Mouse (Mus musculus) spleen, adult 2 months (tissue): ENCODE data around the gene Sema4c. TPM values are rescaled to one million over a fixed set of nuclear protein-coding genes. Genes with fewer than 3 reads are reported as not detected.

Experiments used
- DNase-seq, 2 experiments: peaks; one replicate each; pipeline versions ENCODE4 v3.0.0 to v3.0.0-alpha.2; 2012 to 2021; ENCODE audit warnings: low spot score in 2 of 2, low read depth in 1 of 2
- H3K27ac ChIP-seq: fragments of 200-500 bp; 2 replicates; pipeline ENCODE4 v1.5.1; 2012; ENCODE audit warnings: low read length, inconsistent platforms; ENCODE audit not compliant: insufficient read depth
- H3K27me3 ChIP-seq: fragments of 200-500 bp; 2 replicates; pipeline ENCODE4 v1.6.1; 2012; ENCODE audit warnings: mild to moderate bottlenecking, moderate library complexity, low read length, inconsistent platforms; ENCODE audit not compliant: control insufficient read depth, insufficient read depth
- H3K36me3 ChIP-seq: fragments of 200-500 bp; 2 replicates; pipeline ENCODE4 v1.6.1; 2012; ENCODE audit warnings: mild to moderate bottlenecking, low read length, inconsistent platforms; ENCODE audit not compliant: control insufficient read depth, insufficient read depth
- H3K4me1 ChIP-seq: fragments of 200-500 bp; 2 replicates; pipeline ENCODE4 v1.6.1; 2011; ENCODE audit warnings: inconsistent platforms; ENCODE audit not compliant: control insufficient read depth, insufficient read depth, insufficient read length
- H3K4me3 ChIP-seq: fragments of 200-500 bp; 2 replicates; pipeline ENCODE4 v1.5.1; 2011; ENCODE audit warnings: mild to moderate bottlenecking, inconsistent platforms; ENCODE audit not compliant: insufficient read depth, insufficient read length; ENCODE audit errors: extremely low read depth
- CTCF ChIP-seq: fragments of 200-500 bp; IDR thresholded peaks from 2 replicates; pipeline ENCODE4 v1.5.1; 2011; ENCODE audit warnings: mild to moderate bottlenecking, inconsistent platforms; ENCODE audit not compliant: insufficient read depth, insufficient read length, insufficient replicate concordance; ENCODE audit errors: extremely low read depth
- POLR2A ChIP-seq: fragments of 200-500 bp; IDR thresholded peaks from 2 replicates; pipeline ENCODE4 v1.6.1; 2011; ENCODE audit warnings: low read depth, low read length, inconsistent platforms
- WGBS: fragments of 180-500 bp; shearing (Covaris S2); methylation state at CpG from one replicate; pipeline ENCODE4 v1.1.7; 2018; 5-methylcytosine and 5-hydroxymethylcytosine counted together
- polyA plus RNA-seq: library from polyadenylated mRNA; depleted of rRNA; stranded (reverse); fragments of >200 nt; gene quantifications from 2 replicates; pipeline ENCODE4 v1.2.3, GENCODE M21; 2012

The Sema4c gene
- polyA plus RNA-seq, 1 experiment = 9.5 TPM

DNA sequence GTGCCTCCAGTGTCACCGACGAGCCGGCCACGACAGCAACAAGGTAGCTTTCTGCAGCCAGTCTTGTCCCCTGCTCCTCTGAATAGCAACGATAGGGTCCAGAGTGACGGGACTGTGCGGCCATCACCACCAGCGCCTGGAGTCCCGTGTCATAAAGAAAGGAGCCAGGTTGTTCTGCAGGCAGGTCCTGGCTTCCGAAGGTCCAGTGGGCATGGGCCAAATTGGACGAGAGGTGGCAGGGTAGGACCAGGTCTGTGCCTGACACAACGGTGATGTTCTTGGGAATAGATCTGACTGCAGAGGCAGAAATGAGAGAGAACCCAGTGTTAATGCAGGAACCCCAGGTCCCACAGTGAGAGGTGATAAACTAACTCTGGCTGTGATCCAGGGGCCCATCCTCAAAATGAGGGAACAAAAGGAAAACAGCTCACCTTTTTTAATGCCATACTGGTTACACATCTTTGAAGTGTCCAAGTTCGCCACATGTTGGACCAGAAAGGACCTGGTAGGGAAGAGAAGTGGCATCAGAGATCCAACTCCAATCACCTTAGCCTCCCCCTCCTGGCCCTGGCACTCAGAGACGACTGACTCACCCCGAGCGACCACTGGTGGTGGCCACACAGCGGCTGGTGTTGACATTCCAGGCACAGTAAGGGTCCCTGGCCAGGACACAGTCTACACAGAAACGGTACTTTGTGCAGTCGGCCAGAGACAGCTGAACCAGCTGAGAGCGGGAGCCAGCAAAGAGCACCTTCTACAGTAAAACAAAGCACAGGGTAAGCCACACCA lies 7.9 kb downstream of the Sema4c start:
- TF ChIP-seq POLR2A (no peak), CTCF (no peak)
- Histone ChIP-seq H3K4me1 (peaks cover 2% of the 10 kb centered on the region; the same call in 1 of the 2 replicates), H3K36me3 (no peaks in the 10 kb centered on the region), H3K27me3 (no peaks in the 10 kb centered on the region), H3K4me3 (no peak overlapping the region), H3K27ac (no peak overlapping the region)
- WGBS = 90% methylated on average over 20 of the region's 20 CpGs
- no peak for DNase-seq

DNA sequence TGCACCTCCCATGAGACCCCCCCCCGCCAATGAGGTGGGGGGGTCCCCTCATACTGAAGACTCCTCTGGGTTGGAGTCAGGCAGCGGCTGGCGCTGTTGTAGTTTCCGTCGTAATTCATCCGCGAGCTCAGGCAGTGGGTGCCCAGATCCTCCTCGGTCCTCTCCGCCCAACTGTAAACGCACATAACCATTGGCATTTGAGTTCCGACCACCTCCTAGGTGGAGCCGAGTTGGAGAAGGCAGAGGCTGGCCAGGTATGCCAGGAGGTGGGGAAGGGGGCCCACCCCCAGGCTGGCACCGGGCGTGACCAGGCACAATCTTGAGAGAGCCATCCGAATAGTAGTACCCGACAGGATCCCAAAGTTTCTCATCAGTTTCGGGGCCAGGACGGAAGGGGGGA lies 8.7 kb downstream of the Sema4c start:
- WGBS = 87% methylated on average over 18 of the region's 18 CpGs
- Histone ChIP-seq H3K36me3 (no peaks in the 10 kb centered on the region), H3K27ac (no peak overlapping the region), H3K4me1 (peaks cover 2% of the 10 kb centered on the region; the same call in 1 of the 2 replicates), H3K4me3 (no peak overlapping the region), H3K27me3 (no peaks in the 10 kb centered on the region)
- no peak for TF ChIP-seq CTCF
- no peak for TF ChIP-seq POLR2A
- no peak for DNase-seq

DNA sequence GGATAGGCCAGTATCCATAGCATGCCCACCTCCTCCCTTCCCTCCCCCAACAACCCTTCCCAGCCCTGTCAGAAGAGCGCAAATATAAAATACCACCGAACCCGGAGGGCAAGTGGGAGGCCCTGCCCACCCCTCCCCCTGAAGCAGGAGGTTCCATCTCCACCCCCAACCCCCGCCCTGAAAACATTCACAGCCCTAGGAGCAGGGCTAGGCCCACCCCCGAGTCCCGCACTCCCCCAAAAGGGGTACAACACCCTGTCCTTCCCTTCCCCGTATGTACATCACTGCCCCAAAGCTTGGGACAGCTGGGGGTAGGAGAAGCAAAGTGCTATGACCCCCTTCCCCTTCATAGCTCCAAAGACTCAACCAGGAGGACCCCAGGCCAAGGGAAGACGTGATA lies 9.4 kb downstream of the Sema4c start:
- WGBS = 84% methylated on average over 8 of the region's 8 CpGs
- no peak for DNase-seq
- TF ChIP-seq CTCF (no peak), POLR2A (no peak)
- Histone ChIP-seq H3K36me3 (no peaks in the 10 kb centered on the region), H3K4me3 (no peak overlapping the region), H3K4me1 (peaks cover 2% of the 10 kb centered on the region; the same call in 1 of the 2 replicates), H3K27ac (no peak overlapping the region), H3K27me3 (no peaks in the 10 kb centered on the region)

DNA sequence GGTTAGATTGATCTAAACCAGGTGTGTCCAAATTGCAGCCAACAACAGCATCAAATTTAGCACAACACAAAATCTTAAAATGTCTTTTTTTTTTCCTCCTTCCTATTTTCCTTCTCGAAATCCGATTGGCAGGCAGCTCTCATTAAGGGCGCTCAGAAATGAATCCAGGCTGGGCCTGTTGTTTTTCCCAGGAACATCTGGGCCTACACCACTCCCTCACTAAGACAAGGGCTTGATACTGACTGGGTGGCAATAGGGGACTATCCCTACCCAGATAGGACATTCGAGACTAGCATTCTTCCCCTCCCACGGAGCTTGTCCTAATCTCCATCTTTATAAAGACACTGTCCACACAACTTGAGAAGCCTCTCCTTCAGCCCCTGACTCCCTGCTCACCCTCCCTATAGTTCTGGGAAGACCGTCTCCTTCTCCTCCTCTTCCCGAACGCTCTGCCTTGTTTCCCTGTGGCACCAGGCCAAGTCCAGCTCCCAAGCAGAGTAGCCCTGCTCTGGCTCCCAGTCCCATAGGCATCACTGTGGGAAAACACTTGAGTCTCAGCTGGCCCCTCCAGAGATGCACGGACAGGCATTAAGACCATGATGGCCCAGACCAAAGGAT lies 10.1 kb downstream of the Sema4c start:
- 90% methylated on average over 9 of the region's 9 CpGs for WGBS
- H3K4me1 ChIP-seq = peaks cover 2% of the 10 kb centered on the region; the same call in 1 of the 2 replicates
- H3K27me3 ChIP-seq = no peaks in the 10 kb centered on the region
- H3K36me3 ChIP-seq = no peaks in the 10 kb centered on the region
- no peak overlapping the region for H3K27ac ChIP-seq
- H3K4me3 ChIP-seq = no peak overlapping the region
- DNase-seq = no peak
- TF ChIP-seq CTCF (no peak), POLR2A (no peak)

DNA sequence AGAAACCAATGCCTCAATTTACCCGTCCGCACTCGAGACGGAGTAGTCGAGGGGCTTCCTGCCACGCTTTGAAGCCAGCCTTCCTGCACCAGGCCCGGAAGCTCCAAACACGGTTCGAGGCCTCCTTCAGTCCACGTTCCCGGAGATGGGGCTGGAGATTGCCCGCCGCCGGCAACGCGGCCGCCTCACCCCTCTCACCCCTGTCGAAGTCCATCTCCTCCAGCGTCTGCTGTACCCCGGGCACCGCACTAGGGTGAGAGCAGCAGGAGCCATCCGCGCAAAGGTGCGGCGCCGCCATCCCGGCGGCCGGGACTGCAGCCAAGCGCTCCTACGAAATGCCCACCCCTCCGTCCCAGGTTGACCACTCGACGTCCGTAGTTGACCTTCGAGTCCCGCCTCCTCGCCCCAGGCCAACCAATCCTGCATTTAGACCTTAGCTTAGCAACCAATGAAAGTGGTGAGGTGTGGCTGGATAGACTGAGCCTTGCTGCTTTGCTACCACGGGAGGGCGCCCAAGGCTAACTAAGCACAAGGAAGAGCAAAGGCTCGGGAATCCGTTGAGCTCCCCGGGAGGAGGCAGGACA lies 11.2 kb downstream of the Sema4c start, which contains the start of gene Ankrd39:
Ankrd39 (minus strand) TSS at position 558 of the 584 bp plus-strand sequence.
- peaks cover 2% of the 10 kb centered on the region; the same call in 1 of the 2 replicates for H3K4me1 ChIP-seq
- WGBS = under 1% methylated on average over 43 of the region's 43 CpGs
- H3K27ac ChIP-seq = peak within 1 kb of the TSS; percentile 46
- TF ChIP-seq POLR2A (peak; percentile 64), CTCF (peak; percentile 97)
- H3K27me3 ChIP-seq = no peaks in the 10 kb centered on the region
- DNase-seq = peak; percentile 93 to 97
- peak within 1 kb of the TSS; percentile 83 for H3K4me3 ChIP-seq
- H3K36me3 ChIP-seq = peaks cover 3% of the 10 kb centered on the region; the same call in 1 of the 2 replicates

DNA sequence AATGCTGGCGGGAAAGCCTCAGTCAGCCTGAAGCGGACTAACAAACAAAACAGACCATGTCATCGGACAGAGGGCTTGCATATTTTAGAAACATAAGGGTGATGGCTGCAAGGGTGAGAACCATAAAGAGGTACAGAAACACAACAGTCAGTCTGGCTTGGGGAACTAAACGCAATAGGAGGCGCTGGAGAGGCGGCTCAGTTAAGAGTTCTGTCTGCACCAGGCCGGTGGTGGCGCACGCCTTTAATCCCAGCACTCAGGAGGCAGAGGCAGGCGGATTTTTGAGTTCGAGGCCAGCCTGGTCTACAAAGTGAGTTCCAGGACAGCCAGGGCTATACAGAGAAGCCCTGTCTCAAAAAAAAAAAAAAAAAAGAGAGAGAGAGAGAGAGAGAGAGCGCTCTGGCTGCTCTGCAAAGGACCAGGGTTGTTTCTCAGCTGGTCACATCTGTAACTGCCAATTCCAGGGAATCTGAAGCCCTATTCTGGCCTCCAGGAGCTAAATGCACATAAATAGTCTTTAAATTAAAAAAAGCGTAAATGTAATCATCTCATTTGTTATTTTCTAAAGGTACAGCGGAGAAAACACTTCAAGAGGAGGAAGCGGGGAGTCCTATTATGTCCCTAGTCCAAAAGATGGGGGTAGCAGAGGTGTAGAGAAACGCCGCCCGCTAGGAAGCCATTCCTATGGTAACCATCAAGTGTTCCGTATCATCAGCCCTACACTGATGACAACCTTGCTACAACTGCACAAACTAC lies 12.1 kb downstream of the Sema4c start:
- WGBS = 62% methylated on average over 19 of the region's 19 CpGs
- Histone ChIP-seq H3K4me1 (peaks cover 2% of the 10 kb centered on the region; the same call in 1 of the 2 replicates), H3K27me3 (no peaks in the 10 kb centered on the region), H3K4me3 (peak overlapping the region; percentile 83; the same call in 1 of the 2 replicates), H3K36me3 (peaks cover 11% of the 10 kb centered on the region), H3K27ac (no peak overlapping the region)
- no peak for TF ChIP-seq CTCF
- peak in 1 of 2 experiments; percentile 39 for DNase-seq
